Mouse (Mus musculus): ENCODE data around the gene Wnt2b. TPM values are rescaled to one million over a fixed set of nuclear protein-coding genes. Genes with fewer than 3 reads are reported as not detected.

Gene Wnt2b
- total RNA-seq, 2 experiments from 2014 or later: not detected

- no peak for ATAC-seq (replicated peaks; ENCODE audit: low FRiP score, low TSS enrichment, poor library complexity, severe bottlenecking)
Observed at GRCm38 (mm10) chr3:104914986-104915385, 46.7 kb downstream of the Wnt2b start.

GRCm38 (mm10) chr3:104909195-104909594 lies 52.5 kb downstream of the Wnt2b start:
- ATAC-seq (replicated peaks; ENCODE audit: low FRiP score, low TSS enrichment, poor library complexity, severe bottlenecking): no peak

GRCm38 (mm10) chr3:104906007-104906406 lies 55.7 kb downstream of the Wnt2b start:
- no peak for ATAC-seq (replicated peaks; ENCODE audit: low FRiP score, low TSS enrichment, poor library complexity, severe bottlenecking)

- ATAC-seq (replicated peaks; ENCODE audit: low FRiP score, low TSS enrichment, poor library complexity, severe bottlenecking): no peak
Observed at GRCm38 (mm10) chr3:104905389-104905788, 56.3 kb downstream of the Wnt2b start.

- no peak for ATAC-seq (replicated peaks; ENCODE audit: low FRiP score, low TSS enrichment, poor library complexity, severe bottlenecking)
Observed at GRCm38 (mm10) chr3:104901154-104901553, 60.6 kb downstream of the Wnt2b start.

DNA sequence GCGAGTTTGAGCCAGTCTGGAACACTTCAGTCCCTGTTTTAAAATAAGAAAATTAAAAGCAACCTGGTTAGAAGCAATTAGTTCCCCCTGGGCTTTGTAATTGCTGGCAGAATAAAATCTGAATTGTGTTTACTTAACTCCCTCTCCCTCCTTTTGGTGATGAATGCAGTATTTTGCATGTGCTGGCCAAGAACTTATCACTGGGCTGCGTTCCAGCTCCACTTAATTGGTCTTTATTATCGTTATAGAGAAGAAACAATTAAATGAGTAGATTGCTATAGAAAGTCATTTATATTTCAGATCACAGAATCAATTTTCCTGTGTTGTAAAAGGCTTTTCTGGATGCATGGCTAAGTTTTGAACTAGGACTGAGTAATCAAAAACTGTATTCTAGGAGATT lies 65.6 kb downstream of the Wnt2b start:
- no peak for ATAC-seq (replicated peaks; ENCODE audit: low FRiP score, low TSS enrichment, poor library complexity, severe bottlenecking)

Other genes starting within 250 kb of the Wnt2b start
- gene Ppm1j, start 180.9 kb downstream of the Wnt2b start, total RNA-seq (2014; fragmentation: Nextera tagmentation): not detected in 2 replicates
- not detected in 2 replicates for gene Ppm1j, start 180.9 kb downstream of the Wnt2b start, total RNA-seq (2017)
- not detected in 2 replicates for gene Fam19a3, start 180.1 kb downstream of the Wnt2b start, total RNA-seq (2014; fragmentation: Nextera tagmentation)
- gene Fam19a3, start 180.1 kb downstream of the Wnt2b start, total RNA-seq (2017): not detected in 2 replicates
- gene Rhoc, start 173.5 kb downstream of the Wnt2b start, total RNA-seq (2014; fragmentation: Nextera tagmentation): 1.1 TPM in 1 of 2 replicates, not detected in the other
- gene Rhoc, start 173.5 kb downstream of the Wnt2b start, total RNA-seq (2017): not detected in 2 replicates
- 11.0 and 17.3 TPM in 2 replicates for gene Mov10, start 143.4 kb downstream of the Wnt2b start, total RNA-seq (2014; fragmentation: Nextera tagmentation)
- 1.9 and 3.1 TPM in 2 replicates for gene Mov10, start 143.4 kb downstream of the Wnt2b start, total RNA-seq (2017)
- gene St7l, start 97.9 kb downstream of the Wnt2b start, total RNA-seq (2014; fragmentation: Nextera tagmentation): 16.6 and 25.0 TPM in 2 replicates
- gene St7l, start 97.9 kb downstream of the Wnt2b start, total RNA-seq (2017): 39.7 and 49.4 TPM in 2 replicates
- 145 and 168 TPM in 2 replicates for gene Capza1, start 97.4 kb downstream of the Wnt2b start, total RNA-seq (2014; fragmentation: Nextera tagmentation)
- gene Capza1, start 97.4 kb downstream of the Wnt2b start, total RNA-seq (2017): 210 and 213 TPM in 2 replicates
- not detected in 2 replicates for gene Cttnbp2nl, start 91.2 kb upstream of the Wnt2b start, total RNA-seq (2014; fragmentation: Nextera tagmentation)
- not detected in 2 replicates for gene Cttnbp2nl, start 91.2 kb upstream of the Wnt2b start, total RNA-seq (2017)
- gene 4930564D02Rik, start 104.9 kb upstream of the Wnt2b start, total RNA-seq (2014; fragmentation: Nextera tagmentation): not detected in 2 replicates
- gene 4930564D02Rik, start 104.9 kb upstream of the Wnt2b start, total RNA-seq (2017): not detected in 2 replicates

Measured in megakaryocyte-erythroid progenitor cell, adult 5-6 weeks (primary cell).